Mouse (Mus musculus) erythroblast, embryonic 14.5 days (primary cell): ENCODE data around the gene Zfp607b.

Experiments used
- GATA1 ChIP-seq: IDR thresholded peaks from 2 replicates; pipeline ENCODE4 v1.6.1; 2012; ENCODE audit warnings: low read length, inconsistent platforms, mixed read lengths
- TAL1 ChIP-seq: IDR thresholded peaks from 3 replicates; pipeline ENCODE4 v1.6.1; 2012; ENCODE audit warnings: low read length, inconsistent platforms, mixed read lengths

DNA sequence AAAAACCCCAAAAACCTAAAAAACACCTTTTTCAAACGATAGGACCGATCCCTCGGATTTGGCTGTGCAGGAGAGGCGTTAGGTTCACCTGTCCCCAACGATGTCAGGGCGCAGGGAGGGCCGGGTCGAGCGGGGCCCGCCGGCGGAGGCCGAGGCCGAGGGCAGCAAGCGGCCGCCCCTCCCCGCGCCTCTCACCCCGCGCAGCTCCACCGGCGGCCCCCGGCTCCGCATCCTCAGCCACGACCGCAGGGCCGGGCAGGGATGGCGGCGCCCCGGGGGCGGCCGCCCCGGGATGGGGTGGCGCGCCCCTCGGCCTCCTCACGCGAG, 15.0 kb upstream of the Zfp607b start:
- no peak for TF ChIP-seq GATA1
- TF ChIP-seq TAL1: no peak
